Mouse (Mus musculus): ENCODE measurements around the gene 4930562C15Rik. TPM values are rescaled to one million over a fixed set of nuclear protein-coding genes. Genes with fewer than 3 reads are reported as not detected.
"Not testable (repeated sequence)": the region's sequence is repeated elsewhere in the genome, so short reads cannot be mapped to it uniquely, and the experiment has no call there.

The 4930562C15Rik gene
- polyA plus RNA-seq, 1 experiment: not detected

GRCm38 (mm10) chr16:4818349-4818748, 16.9 kb upstream of the 4930562C15Rik start:
- Histone ChIP-seq H3K27ac (ENCODE audit: insufficient read depth, low read depth, low read length) (no peak overlapping the region), H3K36me3 (ENCODE audit: control insufficient read depth, insufficient read depth, low read length) (no peaks in the 10 kb centered on the region), H3K27me3 (ENCODE audit: control insufficient read depth, insufficient read depth, low read length) (no peaks in the 10 kb centered on the region), H3K4me1 (ENCODE audit: control insufficient read depth, insufficient read depth, insufficient read length, low read length) (no peaks in the 10 kb centered on the region), H3K4me3 (ENCODE audit: low read depth, low read length) (no peak overlapping the region)
- TF ChIP-seq CTCF (IDR thresholded peaks at IDR 0.05; ENCODE audit: extremely low read depth, insufficient read length, insufficient replicate concordance, low read depth, low read length): no peak
- TF ChIP-seq POLR2A (IDR thresholded peaks at IDR 0.05; ENCODE audit: low read depth, low read length): no peak
- WGBS: 94% methylated on average over 3 of the region's 3 CpGs

DNA sequence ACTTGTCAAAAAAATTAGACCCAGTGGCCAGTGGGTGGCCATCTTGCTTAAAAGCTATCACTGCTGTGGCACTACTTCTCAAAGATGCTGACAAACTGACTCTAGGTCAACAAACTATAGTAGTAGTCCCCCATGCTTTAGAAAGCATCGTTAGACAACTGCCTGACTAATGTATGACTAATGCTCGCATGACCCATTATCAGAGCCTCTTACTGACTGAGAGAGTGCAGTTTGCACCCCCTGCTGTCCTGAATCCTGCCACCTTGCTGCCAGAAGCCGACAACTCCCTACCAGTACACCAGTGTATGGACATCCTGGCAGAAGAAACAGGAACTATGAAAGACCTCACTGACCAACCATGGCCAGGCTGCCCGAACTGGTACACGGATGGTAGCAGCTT, 10.8 kb upstream of the 4930562C15Rik start:
- H3K4me1 ChIP-seq (ENCODE audit: control insufficient read depth, insufficient read depth, insufficient read length, low read length); H3K36me3 ChIP-seq (ENCODE audit: control insufficient read depth, insufficient read depth, low read length); H3K27ac ChIP-seq (ENCODE audit: insufficient read depth, low read depth, low read length); H3K27me3 ChIP-seq (ENCODE audit: control insufficient read depth, insufficient read depth, low read length); H3K4me3 ChIP-seq (ENCODE audit: low read depth, low read length): not testable (repeated sequence)
- WGBS: 86% methylated on average over 5 of the region's 5 CpGs

DNA sequence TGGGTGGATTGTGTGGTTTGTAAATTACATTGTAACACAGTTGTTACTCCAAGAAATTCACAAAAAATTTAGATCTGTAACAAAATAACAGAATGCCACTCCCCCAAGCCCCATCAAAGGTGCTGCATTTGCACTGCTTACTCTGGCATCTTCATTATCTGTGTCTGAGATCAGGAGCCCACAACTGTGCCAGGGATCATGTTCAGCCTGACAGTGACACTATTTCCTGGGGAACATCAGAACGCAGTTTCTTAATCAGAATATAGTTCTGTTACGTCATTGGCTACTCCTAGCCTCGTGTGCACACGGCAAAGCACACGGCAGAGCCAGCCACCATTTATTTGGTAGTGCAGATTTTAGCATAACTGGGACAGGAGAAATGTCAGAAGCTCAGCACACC, 7.6 kb upstream of the 4930562C15Rik start:
- Histone ChIP-seq H3K27ac (ENCODE audit: insufficient read depth, low read depth, low read length) (no peak overlapping the region), H3K4me1 (ENCODE audit: control insufficient read depth, insufficient read depth, insufficient read length, low read length) (no peaks in the 10 kb centered on the region), H3K36me3 (ENCODE audit: control insufficient read depth, insufficient read depth, low read length) (no peaks in the 10 kb centered on the region), H3K4me3 (ENCODE audit: low read depth, low read length) (no peak overlapping the region), H3K27me3 (ENCODE audit: control insufficient read depth, insufficient read depth, low read length) (no peaks in the 10 kb centered on the region)
- TF ChIP-seq POLR2A (IDR thresholded peaks at IDR 0.05; ENCODE audit: low read depth, low read length) (no peak), CTCF (IDR thresholded peaks at IDR 0.05; ENCODE audit: extremely low read depth, insufficient read length, insufficient replicate concordance, low read depth, low read length) (no peak)
- WGBS: 86% methylated on average over 5 of the region's 5 CpGs

DNA sequence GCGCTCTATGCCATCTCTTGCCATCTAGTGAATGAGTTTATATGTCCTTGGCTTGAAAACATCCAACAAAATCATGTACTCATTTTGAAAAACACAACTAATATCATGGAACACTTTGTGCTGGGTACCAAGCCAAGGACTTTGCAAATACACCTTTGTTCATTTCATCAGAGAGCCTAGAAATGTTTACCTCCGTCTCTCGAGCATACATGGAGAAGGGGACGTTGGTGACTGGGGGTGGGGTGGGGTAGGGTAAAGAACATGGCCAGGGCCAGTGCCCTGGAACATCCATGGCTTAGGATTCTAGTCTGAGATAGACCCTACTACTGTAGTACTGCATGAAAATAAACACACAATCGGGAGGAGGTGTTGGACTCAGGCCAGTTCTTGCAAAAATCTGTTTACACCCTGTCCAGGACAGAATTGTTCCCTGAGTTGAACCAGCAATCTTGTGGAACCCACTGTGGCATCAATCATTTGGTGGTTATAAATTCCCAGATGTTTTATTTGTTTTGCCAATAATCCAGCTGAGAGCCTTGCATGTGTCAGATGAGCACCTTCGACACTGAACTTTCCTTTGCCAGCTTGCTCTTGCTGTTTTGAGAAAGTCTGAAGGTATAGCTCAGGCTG, 5.8 kb upstream of the 4930562C15Rik start:
- H3K27ac ChIP-seq (ENCODE audit: insufficient read depth, low read depth, low read length): no peak overlapping the region
- 57% methylated on average over 6 of the region's 6 CpGs for WGBS
- no peaks in the 10 kb centered on the region for H3K4me1 ChIP-seq (ENCODE audit: control insufficient read depth, insufficient read depth, insufficient read length, low read length)
- H3K36me3 ChIP-seq (ENCODE audit: control insufficient read depth, insufficient read depth, low read length): no peaks in the 10 kb centered on the region
- H3K27me3 ChIP-seq (ENCODE audit: control insufficient read depth, insufficient read depth, low read length): no peaks in the 10 kb centered on the region
- H3K4me3 ChIP-seq (ENCODE audit: low read depth, low read length): no peak overlapping the region
- TF ChIP-seq CTCF (IDR thresholded peaks at IDR 0.05; ENCODE audit: extremely low read depth, insufficient read length, insufficient replicate concordance, low read depth, low read length) (no peak), POLR2A (IDR thresholded peaks at IDR 0.05; ENCODE audit: low read depth, low read length) (no peak)

GRCm38 (mm10) chr16:4831650-4832419, 3.4 kb upstream of the 4930562C15Rik start:
- H3K27ac ChIP-seq (ENCODE audit: insufficient read depth, low read depth, low read length): no peak overlapping the region

GRCm38 (mm10) chr16:4833858-4834257, 1.4 kb upstream of the 4930562C15Rik start:
- no peak for TF ChIP-seq POLR2A (IDR thresholded peaks at IDR 0.05; ENCODE audit: low read depth, low read length)
- TF ChIP-seq CTCF (IDR thresholded peaks at IDR 0.05; ENCODE audit: extremely low read depth, insufficient read length, insufficient replicate concordance, low read depth, low read length): no peak
- Histone ChIP-seq H3K27ac (ENCODE audit: insufficient read depth, low read depth, low read length) (no peak overlapping the region), H3K27me3 (ENCODE audit: control insufficient read depth, insufficient read depth, low read length) (no peaks in the 10 kb centered on the region), H3K4me3 (ENCODE audit: low read depth, low read length) (no peak overlapping the region), H3K4me1 (ENCODE audit: control insufficient read depth, insufficient read depth, insufficient read length, low read length) (no peaks in the 10 kb centered on the region), H3K36me3 (ENCODE audit: control insufficient read depth, insufficient read depth, low read length) (no peaks in the 10 kb centered on the region)
- WGBS: 81% methylated on average over 2 of the region's 2 CpGs

More at GRCm38 (mm10) chr16:4831650-4832419, 3.4 kb upstream of the 4930562C15Rik start:
- TF ChIP-seq POLR2A (IDR thresholded peaks at IDR 0.05; ENCODE audit: low read depth, low read length) (no peak), CTCF (IDR thresholded peaks at IDR 0.05; ENCODE audit: extremely low read depth, insufficient read length, insufficient replicate concordance, low read depth, low read length) (no peak)
- Histone ChIP-seq H3K4me3 (ENCODE audit: low read depth, low read length) (no peak overlapping the region), H3K27me3 (ENCODE audit: control insufficient read depth, insufficient read depth, low read length) (no peaks in the 10 kb centered on the region), H3K36me3 (ENCODE audit: control insufficient read depth, insufficient read depth, low read length) (no peaks in the 10 kb centered on the region), H3K4me1 (ENCODE audit: control insufficient read depth, insufficient read depth, insufficient read length, low read length) (no peaks in the 10 kb centered on the region)
- 40% methylated on average over 15 of the region's 15 CpGs for WGBS

GRCm38 (mm10) chr16:4837631-4838030, 2.4 kb downstream of the 4930562C15Rik start:
- 85% methylated on average over 3 of the region's 3 CpGs for WGBS
- Histone ChIP-seq H3K27ac (ENCODE audit: insufficient read depth, low read depth, low read length) (no peak overlapping the region), H3K36me3 (ENCODE audit: control insufficient read depth, insufficient read depth, low read length) (no peaks in the 10 kb centered on the region), H3K4me1 (ENCODE audit: control insufficient read depth, insufficient read depth, insufficient read length, low read length) (no peaks in the 10 kb centered on the region), H3K4me3 (ENCODE audit: low read depth, low read length) (no peak overlapping the region), H3K27me3 (ENCODE audit: control insufficient read depth, insufficient read depth, low read length) (no peaks in the 10 kb centered on the region)
- TF ChIP-seq POLR2A (IDR thresholded peaks at IDR 0.05; ENCODE audit: low read depth, low read length) (no peak), CTCF (IDR thresholded peaks at IDR 0.05; ENCODE audit: extremely low read depth, insufficient read length, insufficient replicate concordance, low read depth, low read length) (no peak)

Measured in small intestine, adult 2 months (tissue).